Mouse (Mus musculus): ENCODE data around the gene Ccr1.

Ccr1 gene

DNA sequence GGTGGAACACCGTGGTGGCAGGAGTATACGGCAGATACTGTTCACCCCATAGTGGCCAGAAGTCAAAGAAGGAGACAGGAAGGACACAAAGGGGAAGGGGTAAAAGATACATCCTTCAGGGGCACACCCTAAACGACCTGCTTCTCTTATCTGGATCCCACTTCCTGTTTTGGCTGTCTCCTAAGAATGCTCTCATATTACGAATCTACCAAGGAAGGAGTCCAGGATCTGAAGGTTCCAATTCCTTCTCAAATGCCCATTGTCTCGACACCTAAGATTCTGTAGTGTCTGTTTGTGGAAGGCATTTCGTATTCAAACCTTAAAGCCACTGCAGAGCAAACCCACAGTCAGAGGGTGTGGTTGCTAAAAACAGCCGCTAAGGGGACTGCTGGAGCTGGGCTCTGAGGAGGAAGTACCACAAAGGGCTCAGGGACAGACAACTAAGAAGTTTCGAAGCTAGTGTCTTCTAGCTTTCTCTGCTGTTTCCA, 39.7 kb downstream of the Ccr1 start:
- in situ Hi-C loops (cut with MboI, MseI) = loop anchor here (5.0 to 10.0 kb wide), 3 partner anchors 74 to 207 kb away; partner anchors contain the start of gene Fyco1

DNA sequence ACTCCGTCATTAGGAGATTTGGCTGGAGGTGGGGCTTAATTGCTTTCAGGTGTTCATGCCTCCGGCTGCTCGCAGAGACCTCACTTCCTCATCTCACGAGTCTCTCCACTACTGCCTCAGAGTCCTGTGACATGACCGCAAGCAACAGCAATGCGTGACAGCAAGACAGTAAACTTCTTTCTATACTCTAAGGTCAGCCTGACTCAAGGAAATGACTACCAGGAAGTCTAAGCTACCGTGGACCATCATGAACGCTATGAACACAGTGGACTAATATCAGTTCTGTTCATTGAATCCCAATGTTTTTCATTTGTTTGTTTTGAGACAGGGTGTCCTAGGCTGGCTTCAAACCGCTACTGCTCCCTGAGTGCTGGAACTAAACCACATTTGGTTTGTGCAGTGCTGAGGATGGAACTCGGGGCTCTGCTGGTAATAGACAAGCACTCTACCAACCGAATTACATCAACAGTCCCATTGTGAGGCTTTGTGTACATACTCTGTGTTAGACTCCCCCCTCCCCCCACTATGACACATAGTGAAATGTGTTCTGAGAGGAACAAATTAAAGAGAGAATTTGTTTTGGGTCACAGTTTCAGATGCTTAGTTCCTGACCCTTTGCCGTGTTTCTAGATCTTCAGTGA, 40.3 kb downstream of the Ccr1 start:
- in situ Hi-C loops (cut with MboI, MseI) = loop anchor here (5.0 to 10.0 kb wide), 3 partner anchors 73 to 206 kb away; partner anchors contain the start of gene Fyco1

DNA sequence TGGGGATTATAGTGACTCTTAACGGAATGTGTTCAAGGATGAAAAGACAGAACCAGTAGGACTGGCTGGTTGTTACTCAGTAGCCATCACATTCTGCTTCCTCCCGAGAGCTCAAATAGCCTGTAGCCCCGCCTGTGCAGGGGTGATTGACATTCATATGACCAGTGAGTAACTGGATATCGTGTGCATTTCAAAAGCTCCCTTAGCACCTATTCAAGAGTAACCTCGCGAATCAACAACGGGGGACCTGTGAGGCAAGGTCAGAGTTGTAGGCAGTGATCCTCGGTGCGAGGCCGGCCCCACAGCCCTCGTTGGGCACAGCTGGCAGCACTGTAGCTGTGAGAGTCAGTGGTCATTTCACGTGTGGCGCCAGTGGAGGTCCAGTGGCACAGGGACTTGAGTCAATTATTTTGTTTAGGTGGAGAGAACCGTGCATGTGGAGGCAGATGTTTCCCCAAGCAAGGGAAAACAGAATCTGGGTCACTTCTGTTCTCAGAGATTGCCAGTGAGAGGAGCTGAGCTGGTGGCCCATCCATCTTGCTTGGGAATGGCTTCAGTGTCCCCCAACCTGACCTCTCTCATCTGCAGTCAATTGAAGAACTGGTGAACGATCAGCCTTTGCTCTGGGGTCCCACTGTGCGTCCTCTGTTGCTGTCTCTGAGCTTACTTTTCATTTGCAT, 41.1 kb downstream of the Ccr1 start:
- in situ Hi-C loops (cut with MboI, MseI) = loop anchor here (5.0 to 10.0 kb wide), 3 partner anchors 73 to 205 kb away; partner anchors contain the start of gene Fyco1

- in situ Hi-C loops (cut with MboI, MseI) = loop anchor here (5.0 to 10.0 kb wide), 3 partner anchors 71 to 204 kb away; partner anchors contain the start of gene Fyco1
Observed at GRCm38 (mm10) chr9:123926041-123926440, 42.5 kb downstream of the Ccr1 start.

DNA sequence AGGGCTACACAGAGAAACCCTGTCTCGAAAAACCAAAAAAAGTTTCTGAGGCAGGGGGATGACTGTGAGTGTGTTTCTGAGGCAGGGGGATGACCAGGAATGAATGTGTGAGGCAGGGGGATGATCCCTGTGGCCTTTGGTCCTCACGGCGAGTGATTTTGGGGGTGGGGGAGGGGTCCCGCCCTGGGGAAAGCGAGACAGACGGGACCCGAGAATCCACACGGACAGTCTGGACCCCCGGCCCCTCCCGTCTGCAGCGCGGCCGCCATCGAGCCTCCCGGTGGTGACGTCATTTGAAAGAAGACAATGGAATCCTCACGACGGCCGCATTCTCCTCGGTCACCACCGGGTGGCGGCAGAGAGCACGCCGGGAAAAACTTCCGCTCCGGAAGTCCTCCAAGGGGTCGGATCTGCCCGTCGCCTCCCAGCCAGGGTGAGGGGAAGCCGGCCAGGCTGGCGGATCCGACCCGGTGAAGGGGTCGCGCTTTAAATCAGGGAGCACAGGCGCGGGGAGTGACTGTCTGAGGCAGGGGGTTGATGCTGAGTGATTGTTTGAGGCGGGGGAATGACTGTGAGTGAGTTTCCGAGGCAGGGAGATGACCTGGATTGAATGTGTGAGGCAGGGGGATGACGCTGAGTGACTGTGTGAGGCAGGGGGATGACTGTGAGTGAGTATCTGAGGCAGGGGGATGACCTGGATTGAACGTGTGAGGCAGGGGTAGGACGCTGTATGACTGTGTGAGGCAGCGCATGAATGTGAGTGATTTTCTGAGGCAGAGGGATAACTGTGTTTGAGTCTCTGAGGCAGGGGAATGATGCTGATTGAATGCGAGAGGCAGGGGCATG, 43.2 kb downstream of the Ccr1 start:
- in situ Hi-C loops (cut with MboI, MseI) = loop anchor here (5.0 to 10.0 kb wide), 3 partner anchors 71 to 203 kb away; partner anchors contain the start of gene Fyco1

- in situ Hi-C loops (cut with MboI, MseI) = loop anchor here (5.0 to 10.0 kb wide), 3 partner anchors 70 to 202 kb away; partner anchors contain the start of gene Fyco1
Observed at GRCm38 (mm10) chr9:123924589-123925066, 43.9 kb downstream of the Ccr1 start.

GRCm38 (mm10) chr9:123924035-123924434, 44.5 kb downstream of the Ccr1 start:
- in situ Hi-C loops (cut with MboI, MseI) = loop anchor here (10.0 kb wide), 2 partner anchors 69 to 141 kb away; partner anchors contain the start of gene Fyco1

DNA sequence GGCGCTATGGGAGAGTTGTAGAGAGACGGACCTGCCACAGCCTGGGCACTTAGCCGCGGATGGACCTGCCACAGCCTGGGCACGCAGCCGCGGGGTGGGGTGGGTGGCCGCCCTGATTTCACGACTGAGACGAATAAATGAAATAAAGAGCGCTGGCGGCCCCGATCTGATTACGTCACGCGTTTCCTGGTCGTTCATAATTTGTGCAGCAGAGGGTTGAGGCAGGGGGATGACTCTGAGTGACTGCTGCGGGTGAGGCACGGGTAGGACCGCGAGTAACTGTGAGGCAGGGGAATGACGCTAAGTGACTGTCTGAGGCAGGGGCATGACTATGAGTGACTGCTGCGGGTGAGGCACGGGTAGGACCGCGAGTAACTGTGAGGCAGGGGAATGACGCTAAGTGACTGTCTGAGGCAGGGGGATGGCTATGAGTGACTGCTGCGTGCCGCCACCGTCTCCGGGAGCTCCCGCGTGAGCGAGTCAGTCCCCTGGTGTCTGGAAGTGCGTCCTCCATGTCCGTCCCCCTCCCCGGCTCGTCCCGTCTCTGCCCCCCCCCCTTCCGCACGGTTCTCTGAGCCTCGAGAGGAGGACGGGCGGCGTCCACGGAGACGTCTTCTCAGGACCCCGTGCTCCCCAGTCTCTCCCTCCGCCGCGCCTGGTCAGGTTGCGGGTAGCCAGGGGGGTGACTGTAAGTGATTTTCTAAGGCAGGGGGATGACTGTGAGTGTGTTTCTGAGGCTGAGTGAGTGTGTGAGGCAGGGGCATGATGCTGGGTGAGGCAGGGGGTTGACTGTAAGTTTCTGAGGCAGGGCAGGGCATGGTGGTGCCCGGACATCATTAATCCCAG, 45.1 kb downstream of the Ccr1 start:
- in situ Hi-C loops (cut with MboI, MseI) = loop anchor here (10.0 kb wide), 2 partner anchors 69 to 141 kb away; partner anchors contain the start of gene Fyco1

Measured in T-helper 2 cell (primary cell).